Mouse (Mus musculus) hindbrain, embryonic 12.5 days (tissue): Measurements from ENCODE around the gene Ptpn3. TPM values are rescaled to one million over a fixed set of nuclear protein-coding genes. Genes with fewer than 3 reads are reported as not detected.

Source experiments
- ATAC-seq: fragments of 200-750 bp; cut with Nextera tagmentation; 2 replicates; pipeline ENCODE4 v1.8.0; 2017; ENCODE audit warnings: moderate TSS enrichment; ENCODE audit not compliant: low FRiP score
- H3K27ac ChIP-seq: fragments of 300-500 bp; sonication (generic); 2 replicates; pipeline ENCODE4 v1.5.1; 2016; ENCODE audit warnings: mild to moderate bottlenecking
- H3K27me3 ChIP-seq: fragments of 300-500 bp; sonication (generic); 2 replicates; pipeline ENCODE4 v1.6.1; 2016; ENCODE audit warnings: mild to moderate bottlenecking
- H3K36me3 ChIP-seq: fragments of 300-500 bp; sonication (generic); 2 replicates; pipeline ENCODE4 v1.6.1; 2016; ENCODE audit warnings: mild to moderate bottlenecking
- H3K4me1 ChIP-seq: fragments of 300-500 bp; sonication (generic); 2 replicates; pipeline ENCODE4 v1.6.1; 2016
- H3K4me2 ChIP-seq: fragments of 300-500 bp; sonication (generic); replicated peaks from 2 replicates; pipeline ENCODE4 v1.6.1; 2016; ENCODE audit warnings: mild to moderate bottlenecking
- H3K4me3 ChIP-seq: fragments of 300-500 bp; sonication (generic); 2 replicates; pipeline ENCODE4 v1.5.1; 2016; ENCODE audit warnings: mild to moderate bottlenecking
- H3K9ac ChIP-seq: fragments of 300-500 bp; sonication (generic); 2 replicates; pipeline ENCODE4 v1.6.1; 2016; ENCODE audit warnings: mild to moderate bottlenecking, moderate library complexity
- H3K9me3 ChIP-seq: fragments of 300-500 bp; sonication (generic); replicated peaks from 2 replicates; pipeline ENCODE4 v1.6.1; 2016; ENCODE audit warnings: mild to moderate bottlenecking
- WGBS: fragments of 180-500 bp; shearing (Covaris S2); methylation state at CpG from one replicate; pipeline ENCODE4 v1.1.7; 2016; 5-methylcytosine and 5-hydroxymethylcytosine counted together
- polyA plus RNA-seq: library from polyadenylated mRNA; unstranded; fragments of >200 nt; fragmentation: Nextera tagmentation; extraction: Ambion mirVana; gene quantifications from 2 replicates; pipeline ENCODE4 v1.2.1, GENCODE M21; 2016

The Ptpn3 gene
- polyA plus RNA-seq, 1 experiment from 2014 or later, result 2.2 TPM

- Histone ChIP-seq H3K9me3 (no peaks in the 10 kb centered on the region), H3K36me3 (no peaks in the 10 kb centered on the region), H3K27ac (no peak overlapping the region), H3K4me1 (0 out of 2 replicates have a peak, but pooled peaks cover 4% of the 10 kb centered on the region), H3K4me2 (no peak overlapping the region), H3K4me3 (no peak overlapping the region), H3K27me3 (no peaks in the 10 kb centered on the region), H3K9ac (no peak overlapping the region)
- ATAC-seq, result no peak
- WGBS, result 56% methylated on average over 8 of the region's 8 CpGs
Observed at GRCm38 (mm10) chr4:57172861-57173260, 128.8 kb downstream of the Ptpn3 start.

- ATAC-seq, result no peak
- no peaks in the 10 kb centered on the region for H3K36me3 ChIP-seq
- no peak overlapping the region for H3K4me3 ChIP-seq
- H3K9ac ChIP-seq, result no peak overlapping the region
- 0 out of 2 replicates have a peak, but pooled peaks cover 6% of the 10 kb centered on the region for H3K4me1 ChIP-seq
- H3K27ac ChIP-seq, result no peak overlapping the region
- WGBS, result 72% methylated on average over 5 of the region's 5 CpGs
- H3K27me3 ChIP-seq, result no peaks in the 10 kb centered on the region
- H3K9me3 ChIP-seq, result no peaks in the 10 kb centered on the region
- no peak overlapping the region for H3K4me2 ChIP-seq
Observed at GRCm38 (mm10) chr4:57171817-57172216, 129.8 kb downstream of the Ptpn3 start.

- Histone ChIP-seq H3K4me3 (no peak overlapping the region), H3K9me3 (no peaks in the 10 kb centered on the region), H3K9ac (no peak overlapping the region), H3K4me2 (no peak overlapping the region), H3K27ac (no peak overlapping the region), H3K27me3 (no peaks in the 10 kb centered on the region), H3K4me1 (0 out of 2 replicates have a peak, but pooled peaks cover 3% of the 10 kb centered on the region), H3K36me3 (no peaks in the 10 kb centered on the region)
- no peak for ATAC-seq
- 81% methylated on average over 3 of the region's 3 CpGs for WGBS
Observed at GRCm38 (mm10) chr4:57168680-57169079, 133.0 kb downstream of the Ptpn3 start.

- ATAC-seq, result no peak
- WGBS, result 86% methylated on average over 1 of the region's 1 CpGs
- Histone ChIP-seq H3K4me2 (no peak overlapping the region), H3K4me1 (peaks cover 7% of the 10 kb centered on the region; the same call in 1 of the 2 replicates), H3K4me3 (no peak overlapping the region), H3K9ac (no peak overlapping the region), H3K27ac (no peak overlapping the region), H3K9me3 (no peaks in the 10 kb centered on the region), H3K27me3 (no peaks in the 10 kb centered on the region), H3K36me3 (no peaks in the 10 kb centered on the region)
Observed at GRCm38 (mm10) chr4:57168277-57168676, 133.4 kb downstream of the Ptpn3 start.

- 55% methylated on average over 12 of the region's 12 CpGs for WGBS
- peaks cover 13% of the 10 kb centered on the region for H3K4me1 ChIP-seq
- no peak overlapping the region for H3K4me2 ChIP-seq
- no peaks in the 10 kb centered on the region for H3K36me3 ChIP-seq
- no peak overlapping the region for H3K9ac ChIP-seq
- H3K27ac ChIP-seq, result no peak overlapping the region
- H3K9me3 ChIP-seq, result no peaks in the 10 kb centered on the region
- no peaks in the 10 kb centered on the region for H3K27me3 ChIP-seq
- no peak for ATAC-seq
- no peak overlapping the region for H3K4me3 ChIP-seq
Observed at GRCm38 (mm10) chr4:57166922-57167870, 134.4 kb downstream of the Ptpn3 start.

DNA sequence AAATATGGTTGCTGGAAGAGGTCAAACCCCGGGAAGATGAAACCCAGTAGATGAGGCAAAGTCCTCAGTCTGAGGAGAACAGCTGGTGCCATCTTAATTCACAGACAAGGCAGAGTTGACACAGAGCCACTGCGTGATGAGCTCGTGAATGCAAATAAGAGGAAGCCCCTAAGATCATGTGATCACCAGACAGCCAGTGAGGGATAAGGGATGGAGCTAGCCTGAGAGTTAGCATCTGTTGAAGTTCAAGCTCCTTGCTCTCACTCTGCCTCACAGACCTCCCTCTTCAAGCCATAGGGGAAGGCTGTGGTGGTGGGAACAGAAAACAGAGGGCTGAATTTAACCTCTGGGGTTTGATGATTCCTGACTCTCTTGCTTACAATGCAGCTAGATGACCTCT lies 136.0 kb downstream of the Ptpn3 start:
- H3K9ac ChIP-seq, result no peak overlapping the region
- no peaks in the 10 kb centered on the region for H3K9me3 ChIP-seq
- ATAC-seq, result no peak
- H3K4me1 ChIP-seq, result peaks cover 13% of the 10 kb centered on the region
- no peak overlapping the region for H3K4me3 ChIP-seq
- H3K36me3 ChIP-seq, result no peaks in the 10 kb centered on the region
- H3K27me3 ChIP-seq, result no peaks in the 10 kb centered on the region
- WGBS, result 50% methylated on average over 3 of the region's 3 CpGs
- no peak overlapping the region for H3K4me2 ChIP-seq
- no peak overlapping the region for H3K27ac ChIP-seq

DNA sequence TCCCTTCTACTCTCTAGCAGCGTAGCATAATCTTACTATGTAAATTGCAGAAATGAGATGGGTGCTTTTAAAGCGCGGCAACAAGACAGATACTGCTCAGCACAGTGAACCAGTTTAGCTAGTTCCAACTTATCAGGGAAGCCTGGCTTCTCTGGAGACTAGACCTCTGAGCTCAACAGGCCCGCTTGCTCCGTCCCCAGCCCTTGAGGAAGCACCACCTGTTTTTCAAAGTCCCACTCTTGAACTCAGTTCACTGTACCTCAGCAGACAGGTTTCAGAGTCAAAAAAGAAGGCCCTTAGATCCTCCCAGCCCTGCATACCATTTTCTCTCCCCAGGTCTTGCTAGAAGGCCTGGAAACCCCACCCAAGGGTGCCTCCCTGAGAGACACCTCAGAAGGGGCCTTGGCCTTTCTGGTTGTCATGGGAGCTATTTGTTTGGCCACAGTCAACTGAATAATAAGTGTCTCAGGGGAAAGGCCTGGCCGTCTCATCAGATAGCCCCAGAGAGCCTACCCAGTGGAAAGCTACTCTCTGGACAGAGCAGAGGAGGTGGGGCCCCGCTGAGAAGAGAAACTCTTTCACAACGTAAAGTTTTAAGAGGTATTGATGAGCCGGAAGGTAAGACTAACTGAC lies 136.9 kb downstream of the Ptpn3 start:
- Histone ChIP-seq H3K9me3 (no peaks in the 10 kb centered on the region), H3K36me3 (no peaks in the 10 kb centered on the region), H3K27me3 (no peaks in the 10 kb centered on the region), H3K4me1 (peaks cover 13% of the 10 kb centered on the region), H3K4me2 (no peak overlapping the region), H3K4me3 (no peak overlapping the region), H3K27ac (no peak overlapping the region), H3K9ac (no peak overlapping the region)
- ATAC-seq, result no peak
- 87% methylated on average over 9 of the region's 9 CpGs for WGBS

- H3K9ac ChIP-seq, result no peak overlapping the region
- no peak overlapping the region for H3K4me2 ChIP-seq
- 31% methylated on average over 10 of the region's 10 CpGs for WGBS
- H3K4me3 ChIP-seq, result no peak overlapping the region
- no peaks in the 10 kb centered on the region for H3K36me3 ChIP-seq
- H3K27me3 ChIP-seq, result no peaks in the 10 kb centered on the region
- no peak for ATAC-seq
- H3K9me3 ChIP-seq, result no peaks in the 10 kb centered on the region
- H3K4me1 ChIP-seq, result peaks cover 13% of the 10 kb centered on the region
- H3K27ac ChIP-seq, result no peak overlapping the region
Observed at GRCm38 (mm10) chr4:57162789-57163722, 138.6 kb downstream of the Ptpn3 start.

- H3K4me3 ChIP-seq, result no peak overlapping the region
- WGBS, result 77% methylated on average over 7 of the region's 7 CpGs
- no peaks in the 10 kb centered on the region for H3K9me3 ChIP-seq
- no peak overlapping the region for H3K27ac ChIP-seq
- H3K27me3 ChIP-seq, result no peaks in the 10 kb centered on the region
- H3K36me3 ChIP-seq, result no peaks in the 10 kb centered on the region
- ATAC-seq, result no peak
- H3K4me2 ChIP-seq, result no peak overlapping the region
- no peak overlapping the region for H3K9ac ChIP-seq
- peaks cover 10% of the 10 kb centered on the region for H3K4me1 ChIP-seq
Observed at GRCm38 (mm10) chr4:57160571-57160970, 141.1 kb downstream of the Ptpn3 start.

DNA sequence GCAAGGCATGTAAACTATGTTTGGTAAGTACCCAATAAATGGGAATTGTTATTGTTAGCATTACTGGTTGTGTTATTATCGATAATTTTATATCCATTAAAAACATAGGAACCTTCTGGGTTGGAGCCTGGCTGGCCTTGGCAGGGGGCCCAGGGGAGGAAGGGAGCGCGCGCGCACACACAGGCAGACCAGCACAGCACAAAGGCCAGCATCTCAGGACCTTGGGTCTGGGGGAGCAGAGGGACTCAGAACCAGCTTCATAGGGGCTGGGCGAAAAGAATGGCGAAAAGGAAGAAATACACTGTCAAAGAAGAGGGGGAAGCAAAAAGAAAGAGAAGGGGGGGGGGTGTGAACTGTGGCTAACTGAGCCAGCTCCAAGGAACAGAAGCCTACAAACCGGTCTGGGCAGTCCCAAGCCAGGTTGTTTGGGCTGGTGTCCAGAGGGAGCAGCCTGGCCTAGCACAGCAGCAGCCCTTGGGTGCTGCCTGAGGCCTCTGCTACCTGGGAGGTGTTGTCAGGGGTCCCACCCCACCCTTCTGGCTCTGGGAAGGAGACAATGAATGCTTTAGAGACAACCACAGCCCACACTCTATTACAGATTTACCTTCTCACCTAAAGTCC lies 145.0 kb downstream of the Ptpn3 start:
- peaks cover 11% of the 10 kb centered on the region for H3K4me1 ChIP-seq
- H3K27ac ChIP-seq, result no peak overlapping the region
- 84% methylated on average over 8 of the region's 8 CpGs for WGBS
- no peaks in the 10 kb centered on the region for H3K36me3 ChIP-seq
- no peaks in the 10 kb centered on the region for H3K27me3 ChIP-seq
- H3K4me3 ChIP-seq, result no peak overlapping the region
- H3K4me2 ChIP-seq, result no peak overlapping the region
- ATAC-seq, result no peak
- H3K9me3 ChIP-seq, result no peaks in the 10 kb centered on the region
- no peak overlapping the region for H3K9ac ChIP-seq

DNA sequence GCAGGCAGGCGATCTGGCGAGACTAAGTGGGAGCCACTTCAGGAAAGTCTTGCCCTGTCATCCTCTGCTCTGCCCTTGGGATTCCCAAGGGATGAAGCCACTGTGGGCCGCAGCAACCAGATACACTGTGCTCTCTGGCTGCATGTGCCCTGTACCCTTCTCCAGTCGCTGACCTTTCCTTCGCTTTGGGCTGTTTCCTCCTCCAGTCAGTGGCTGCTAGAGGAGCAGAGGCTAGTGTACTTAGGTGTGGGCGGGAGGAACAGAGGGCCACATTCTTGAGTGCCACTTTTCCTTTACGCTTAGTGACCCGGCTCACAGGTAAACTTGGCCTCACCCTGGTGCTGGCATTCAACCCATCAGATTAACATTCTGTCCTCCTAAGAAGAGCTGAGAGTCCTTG lies 147.8 kb downstream of the Ptpn3 start:
- no peaks in the 10 kb centered on the region; the same call in 1 of the 2 replicates for H3K27me3 ChIP-seq
- H3K27ac ChIP-seq, result no peak overlapping the region
- ATAC-seq, result peak; percentile 52; the same call in 1 of the 2 replicates
- peaks cover 11% of the 10 kb centered on the region for H3K4me1 ChIP-seq
- peak overlapping the region; percentile 30 for H3K4me2 ChIP-seq
- 0 out of 2 replicates have a peak overlapping the region, but pooled peaks have one; percentile 27 for H3K9ac ChIP-seq
- H3K36me3 ChIP-seq, result no peaks in the 10 kb centered on the region
- no peaks in the 10 kb centered on the region for H3K9me3 ChIP-seq
- H3K4me3 ChIP-seq, result no peak overlapping the region
- WGBS, result 35% methylated on average over 8 of the region's 8 CpGs
